Mouse (Mus musculus): ENCODE measurements around the gene 4930432M17Rik. TPM values are rescaled to one million over a fixed set of nuclear protein-coding genes. Genes with fewer than 3 reads are reported as not detected.
A peak's percentile ranks its signal among the peaks of the same experiment; 100 is the strongest.

Gene 4930432M17Rik
- polyA plus RNA-seq, 1 experiment from 2014 or later: not detected

DNA sequence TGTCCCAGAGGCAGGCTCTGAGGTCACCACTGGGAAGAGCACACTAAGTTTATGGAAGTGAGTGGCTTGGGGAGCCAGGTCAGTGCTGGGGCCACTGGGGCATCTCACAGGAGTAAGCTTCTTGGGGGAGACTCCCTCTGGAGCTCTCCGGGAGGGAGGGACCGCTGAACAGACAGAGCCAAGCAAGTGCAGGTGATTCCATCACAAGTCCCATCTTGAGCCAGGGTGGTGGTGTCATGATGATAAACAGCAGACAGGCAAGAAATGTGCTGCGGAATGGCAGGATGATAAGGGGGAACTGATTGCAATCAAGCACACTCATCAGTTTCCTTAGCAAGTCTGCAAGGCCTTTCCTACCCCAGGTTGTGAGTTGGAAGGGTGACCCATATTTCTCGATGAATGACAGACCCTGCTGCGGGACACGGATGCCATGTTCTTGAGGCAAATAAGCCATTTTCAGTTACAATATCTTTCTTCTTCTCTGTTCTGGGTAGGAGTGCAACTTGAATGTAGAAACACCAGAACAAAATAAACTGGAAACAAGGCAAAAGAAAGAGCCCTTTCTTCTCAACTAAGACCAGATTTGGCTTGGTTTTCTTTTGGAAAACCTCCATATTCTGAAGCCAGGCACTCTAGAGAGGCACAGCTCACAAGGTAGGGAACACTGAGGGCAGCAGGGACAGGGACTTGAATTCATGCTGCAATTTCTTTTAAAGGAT, 45.3 kb downstream of the 4930432M17Rik start:
- H3K27ac ChIP-seq (replicated peaks): no peak overlapping the region
- no peak for DNase-seq (ENCODE audit: low spot score)
- peaks cover 7% of the 10 kb centered on the region for H3K27me3 ChIP-seq (replicated peaks; ENCODE audit: low read depth, poor library complexity, severe bottlenecking)
- H3K9me3 ChIP-seq: no peaks in the 10 kb centered on the region
- peaks cover 24% of the 10 kb centered on the region for H3K4me1 ChIP-seq
- no peak overlapping the region for H3K4me3 ChIP-seq
- 88% methylated on average over 6 of the region's 6 CpGs for WGBS
- H3K36me3 ChIP-seq (replicated peaks): no peaks in the 10 kb centered on the region

DNA sequence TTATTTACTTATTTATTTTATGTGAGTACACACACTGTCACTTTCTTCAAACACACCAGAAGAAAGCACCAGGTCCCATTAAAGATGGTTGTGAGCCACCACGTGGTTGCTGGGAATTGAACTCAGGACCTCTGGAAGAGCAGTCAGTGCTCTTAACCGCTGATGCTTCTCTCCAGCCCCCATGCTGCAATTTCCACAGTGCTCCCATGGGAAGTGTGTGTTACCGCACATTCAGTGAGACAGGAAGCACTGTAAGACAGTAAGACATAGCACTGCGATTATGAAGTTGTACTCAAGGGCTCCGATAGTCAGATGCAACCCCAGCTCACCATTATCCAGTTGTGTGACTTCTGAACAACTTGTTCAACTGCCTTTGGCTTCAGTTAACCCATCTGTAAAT, 45.9 kb downstream of the 4930432M17Rik start:
- H3K4me3 ChIP-seq: no peak overlapping the region
- H3K36me3 ChIP-seq (replicated peaks): no peaks in the 10 kb centered on the region
- no peak overlapping the region for H3K27ac ChIP-seq (replicated peaks)
- no peak for DNase-seq (ENCODE audit: low spot score)
- 82% methylated on average over 5 of the region's 5 CpGs for WGBS
- peaks cover 13% of the 10 kb centered on the region for H3K27me3 ChIP-seq (replicated peaks; ENCODE audit: low read depth, poor library complexity, severe bottlenecking)
- no peaks in the 10 kb centered on the region for H3K9me3 ChIP-seq
- peaks cover 28% of the 10 kb centered on the region for H3K4me1 ChIP-seq

DNA sequence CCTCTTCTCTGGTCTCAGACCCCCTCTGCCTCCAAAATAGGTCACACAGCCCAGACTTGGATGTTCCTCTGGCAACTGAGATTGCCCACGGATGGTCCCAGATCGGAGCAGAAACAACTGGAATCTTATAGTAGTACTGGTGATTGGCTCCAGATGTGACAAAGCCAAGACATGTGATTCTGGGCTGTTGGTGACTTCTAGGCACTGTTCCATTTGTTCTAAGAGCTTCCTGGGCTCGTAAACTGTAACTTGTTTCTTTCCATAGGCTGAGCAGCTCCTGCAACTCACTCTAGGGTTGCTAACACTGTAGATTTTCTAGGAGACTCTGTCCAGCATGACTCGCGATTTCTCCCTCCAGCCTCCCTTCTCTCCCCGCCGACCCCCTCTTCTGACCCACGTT, 48.1 kb downstream of the 4930432M17Rik start:
- Histone ChIP-seq H3K4me1 (peaks cover 31% of the 10 kb centered on the region), H3K27ac (replicated peaks) (no peak overlapping the region), H3K36me3 (replicated peaks) (no peaks in the 10 kb centered on the region), H3K9me3 (no peaks in the 10 kb centered on the region), H3K4me3 (no peak overlapping the region), H3K27me3 (replicated peaks; ENCODE audit: low read depth, poor library complexity, severe bottlenecking) (peaks cover 29% of the 10 kb centered on the region)
- 66% methylated on average over 8 of the region's 8 CpGs for WGBS
- DNase-seq (ENCODE audit: low spot score): no peak

DNA sequence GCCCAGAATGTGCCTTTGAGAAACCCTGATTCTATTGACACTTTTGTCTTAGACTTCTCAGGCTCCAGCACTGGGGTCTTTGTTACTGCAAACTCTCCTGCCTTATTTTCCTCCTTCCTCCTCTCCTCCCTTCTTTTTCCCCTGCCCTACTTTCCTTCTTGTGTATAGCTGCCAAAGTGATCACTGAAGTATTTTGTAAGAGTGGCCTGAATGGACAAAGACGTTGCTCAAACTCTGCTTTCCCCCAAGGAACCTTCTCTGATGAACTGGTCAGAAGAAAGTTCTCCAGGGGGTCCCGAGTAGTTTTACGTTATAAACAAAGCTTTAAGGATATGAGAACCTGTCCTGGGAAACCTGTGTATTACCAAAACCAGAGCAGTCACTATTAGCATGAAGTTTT, 49.1 kb downstream of the 4930432M17Rik start:
- Histone ChIP-seq H3K4me3 (no peak overlapping the region), H3K27me3 (replicated peaks; ENCODE audit: low read depth, poor library complexity, severe bottlenecking) (peaks cover 40% of the 10 kb centered on the region), H3K4me1 (peaks cover 38% of the 10 kb centered on the region), H3K36me3 (replicated peaks) (no peaks in the 10 kb centered on the region), H3K27ac (replicated peaks) (no peak overlapping the region), H3K9me3 (no peaks in the 10 kb centered on the region)
- 82% methylated on average over 3 of the region's 3 CpGs for WGBS
- DNase-seq (ENCODE audit: low spot score): no peak

DNA sequence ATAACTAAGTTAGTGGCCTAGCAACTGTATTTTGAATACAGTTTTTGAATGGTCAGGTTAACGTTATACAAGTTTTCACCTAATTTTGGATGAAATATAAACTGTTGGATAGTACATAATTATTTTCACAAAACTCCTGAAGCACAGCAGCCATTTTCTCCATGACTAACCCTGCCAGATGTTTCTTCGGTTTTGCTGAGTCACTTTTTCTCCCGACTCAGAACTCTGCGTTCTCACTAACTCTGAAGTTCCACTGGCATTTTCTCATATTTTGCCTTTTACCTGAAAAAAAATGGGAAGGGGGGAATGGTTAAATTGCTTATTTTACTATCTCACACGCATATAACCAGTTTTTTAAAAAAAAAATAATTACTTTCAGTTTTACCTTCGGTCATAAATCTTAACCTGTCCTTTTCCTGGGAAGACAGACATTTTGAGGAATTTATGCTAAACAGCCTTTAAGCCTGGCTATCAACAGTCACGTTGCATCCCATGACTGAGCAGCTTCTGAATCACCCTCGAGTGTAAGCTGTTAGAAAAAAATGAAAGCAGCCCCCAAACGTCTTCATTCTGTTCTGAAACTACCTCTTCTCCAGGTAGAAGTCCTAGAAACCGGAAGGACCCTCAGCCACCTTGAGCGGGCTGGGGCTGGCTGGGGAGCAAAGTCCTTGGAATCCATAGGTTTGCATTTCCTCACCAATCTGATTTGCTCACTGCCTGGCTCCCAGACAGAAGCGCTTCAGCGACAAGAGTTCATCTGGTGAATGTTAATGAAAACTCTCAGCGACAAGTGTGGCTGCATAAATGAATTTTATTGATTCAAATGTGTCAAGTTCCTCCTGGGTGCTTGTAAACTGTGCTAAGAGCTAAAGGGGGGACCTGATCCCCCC, 50.5 kb downstream of the 4930432M17Rik start:
- WGBS: 61% methylated on average over 14 of the region's 14 CpGs
- no peak for DNase-seq (ENCODE audit: low spot score)
- no peaks in the 10 kb centered on the region for H3K9me3 ChIP-seq
- no peaks in the 10 kb centered on the region for H3K36me3 ChIP-seq (replicated peaks)
- peaks cover 38% of the 10 kb centered on the region for H3K4me1 ChIP-seq
- peaks cover 50% of the 10 kb centered on the region for H3K27me3 ChIP-seq (replicated peaks; ENCODE audit: low read depth, poor library complexity, severe bottlenecking)
- H3K27ac ChIP-seq (replicated peaks): no peak overlapping the region
- H3K4me3 ChIP-seq: no peak overlapping the region

DNA sequence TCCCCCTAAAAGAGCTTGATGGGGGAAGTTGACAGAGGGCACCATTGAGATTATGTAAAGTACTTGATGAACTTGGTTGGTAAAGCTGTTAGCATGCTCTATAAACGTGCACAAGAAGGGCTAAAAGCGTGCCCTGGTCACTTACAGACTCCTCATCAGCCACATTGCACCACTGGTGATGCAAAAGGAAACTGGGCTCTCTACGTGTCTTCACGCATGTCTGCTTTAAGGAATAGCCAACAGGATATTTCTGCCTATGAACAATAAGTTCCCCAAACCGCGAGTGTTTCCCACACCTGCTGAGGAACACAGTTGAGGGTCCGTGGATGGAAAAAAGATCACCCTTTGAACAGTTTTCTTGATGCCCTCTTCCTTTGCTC, 51.1 kb downstream of the 4930432M17Rik start:
- DNase-seq (ENCODE audit: low spot score): no peak
- no peak overlapping the region for H3K4me3 ChIP-seq
- WGBS: 73% methylated on average over 7 of the region's 7 CpGs
- H3K27ac ChIP-seq (replicated peaks): no peak overlapping the region
- H3K9me3 ChIP-seq: no peaks in the 10 kb centered on the region
- peaks cover 50% of the 10 kb centered on the region for H3K27me3 ChIP-seq (replicated peaks; ENCODE audit: low read depth, poor library complexity, severe bottlenecking)
- peaks cover 38% of the 10 kb centered on the region for H3K4me1 ChIP-seq
- H3K36me3 ChIP-seq (replicated peaks): no peaks in the 10 kb centered on the region

DNA sequence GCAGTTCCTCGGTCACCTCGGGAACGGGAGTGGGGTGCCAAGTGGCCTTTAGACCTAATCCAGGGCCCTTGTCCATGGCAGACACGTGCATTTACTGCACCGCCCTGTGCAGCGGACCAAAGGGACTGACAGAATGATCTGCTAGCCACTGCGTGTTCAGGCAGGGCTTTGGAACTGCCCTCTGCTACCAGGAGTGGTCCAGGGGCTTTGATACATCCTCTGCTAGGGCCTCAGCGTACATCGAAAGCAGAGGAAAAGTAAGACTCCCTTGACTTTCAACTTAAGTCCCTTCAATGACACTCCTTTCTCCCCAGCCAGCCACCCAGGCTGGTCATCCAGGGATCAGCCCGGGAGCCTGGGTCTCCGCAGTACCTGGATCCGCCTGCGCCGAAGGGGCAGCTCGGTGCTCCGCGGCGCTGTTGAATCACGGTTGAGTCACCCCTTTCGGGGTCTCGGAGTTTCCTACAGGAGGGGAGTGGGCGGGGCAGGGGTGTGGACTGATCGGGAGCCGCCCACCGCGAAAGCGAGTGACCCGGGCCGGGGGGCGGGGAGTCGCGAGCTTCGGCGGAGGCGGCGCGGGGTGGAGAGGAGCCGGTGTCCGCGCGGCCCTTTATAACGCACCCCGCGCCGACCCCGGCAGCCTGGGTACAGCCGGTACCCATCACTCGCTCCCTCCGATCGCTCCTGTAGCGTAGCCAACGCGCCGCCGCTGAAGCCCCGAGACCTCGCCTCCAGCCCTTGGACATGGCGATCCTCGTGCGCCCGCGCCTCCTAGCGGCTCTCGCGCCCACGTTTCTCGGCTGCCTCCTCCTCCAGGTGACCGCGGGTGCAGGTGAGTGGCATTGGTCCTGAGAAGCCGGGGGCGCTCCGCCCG, 52.6 kb downstream of the 4930432M17Rik start, which contains the start of gene F3:
F3 (plus strand) TSS at position 567 of the 874 bp plus-strand sequence.
- Histone ChIP-seq H3K27ac (replicated peaks) (peak within 1 kb of the TSS; percentile 76), H3K4me1 (peaks cover 37% of the 10 kb centered on the region), H3K4me3 (peak within 1 kb of the TSS; percentile 66), H3K27me3 (replicated peaks; ENCODE audit: low read depth, poor library complexity, severe bottlenecking) (peaks cover 50% of the 10 kb centered on the region), H3K36me3 (replicated peaks) (peaks cover 5% of the 10 kb centered on the region; the same call in 1 of the 2 replicates), H3K9me3 (no peaks in the 10 kb centered on the region)
- under 1% methylated on average over 73 of the region's 73 CpGs for WGBS
- DNase-seq (ENCODE audit: low spot score): peak; percentile 92

DNA sequence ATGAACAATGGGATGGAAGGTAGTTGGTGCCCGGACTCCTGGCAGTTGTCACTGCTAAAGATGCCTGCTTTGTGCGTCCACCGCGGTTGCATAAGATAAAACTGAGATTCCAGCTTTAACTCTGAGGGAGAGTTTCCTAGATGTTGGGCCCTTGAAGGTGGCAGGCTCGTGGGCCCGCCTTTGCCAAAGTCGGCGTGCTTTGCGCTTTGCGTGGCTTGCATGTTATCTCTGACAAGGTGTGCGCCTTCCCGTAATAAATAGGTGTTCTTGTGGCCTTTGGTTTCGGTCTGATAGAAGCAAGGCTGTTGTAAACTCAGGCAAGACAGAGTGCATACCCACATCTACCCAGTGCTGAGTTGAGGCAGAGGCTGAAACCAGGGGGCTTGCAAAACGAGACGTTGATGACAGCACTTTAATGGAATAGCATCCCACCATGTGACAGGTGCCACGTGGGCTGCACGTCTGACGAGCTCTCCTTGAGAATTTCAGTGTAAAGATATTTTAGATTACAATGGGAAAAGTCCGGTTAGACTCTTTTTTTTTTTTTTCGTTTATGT, 53.5 kb downstream of the 4930432M17Rik start:
- H3K4me1 ChIP-seq: peaks cover 29% of the 10 kb centered on the region
- DNase-seq (ENCODE audit: low spot score): peak; percentile 38
- H3K27me3 ChIP-seq (replicated peaks; ENCODE audit: low read depth, poor library complexity, severe bottlenecking): peaks cover 50% of the 10 kb centered on the region
- H3K27ac ChIP-seq (replicated peaks): peak overlapping the region; percentile 76
- 7% methylated on average over 20 of the region's 20 CpGs for WGBS
- peaks cover 5% of the 10 kb centered on the region; the same call in 1 of the 2 replicates for H3K36me3 ChIP-seq (replicated peaks)
- no peaks in the 10 kb centered on the region for H3K9me3 ChIP-seq
- peak overlapping the region; percentile 66 for H3K4me3 ChIP-seq

DNA sequence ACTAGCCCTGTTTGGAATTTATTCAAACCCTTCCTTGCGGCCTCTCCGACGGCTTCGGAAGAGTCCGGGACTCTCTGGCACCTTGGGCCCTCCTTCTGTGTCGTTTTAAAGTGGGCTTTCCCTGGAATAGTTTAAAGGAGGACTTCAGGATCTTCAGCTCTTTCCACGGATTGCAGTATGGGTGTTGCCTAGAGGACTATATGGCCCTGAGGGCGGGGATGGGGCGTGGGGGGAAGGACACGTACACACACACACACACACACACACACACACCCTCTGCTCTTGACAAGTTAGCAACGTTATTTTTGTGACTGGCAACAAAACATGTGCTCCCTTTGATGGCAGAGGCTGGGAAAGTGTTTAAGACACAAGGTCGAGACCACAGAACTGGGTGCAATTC, 54.0 kb downstream of the 4930432M17Rik start:
- no peak for DNase-seq (ENCODE audit: low spot score)
- Histone ChIP-seq H3K4me1 (peaks cover 29% of the 10 kb centered on the region), H3K27me3 (replicated peaks; ENCODE audit: low read depth, poor library complexity, severe bottlenecking) (peaks cover 50% of the 10 kb centered on the region)

DNA sequence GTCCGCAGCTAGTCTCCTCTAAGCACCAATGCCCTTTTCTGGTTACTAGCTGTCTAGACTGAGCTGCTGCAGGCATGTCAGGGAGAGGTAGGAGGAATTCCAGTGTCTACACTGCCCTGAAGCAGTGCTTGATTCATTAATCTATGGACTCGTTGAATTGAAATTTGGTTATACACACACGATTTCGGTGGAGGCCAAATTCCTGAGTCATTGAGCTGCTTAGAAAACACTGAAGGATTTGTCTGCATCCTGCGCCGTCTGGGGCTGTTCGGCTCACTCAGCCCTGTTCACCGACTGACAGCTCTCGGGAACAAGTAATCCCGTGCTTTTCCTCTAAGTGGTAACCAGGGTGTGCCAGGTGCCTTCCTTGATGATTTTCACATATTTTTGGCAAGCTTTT, 55.1 kb downstream of the 4930432M17Rik start:
- Histone ChIP-seq H3K27me3 (replicated peaks; ENCODE audit: low read depth, poor library complexity, severe bottlenecking) (peaks cover 45% of the 10 kb centered on the region), H3K27ac (replicated peaks) (no peak overlapping the region), H3K36me3 (replicated peaks) (peaks cover 15% of the 10 kb centered on the region), H3K4me3 (no peak overlapping the region), H3K4me1 (peaks cover 29% of the 10 kb centered on the region), H3K9me3 (no peaks in the 10 kb centered on the region)
- DNase-seq (ENCODE audit: low spot score): no peak
- WGBS: 88% methylated on average over 10 of the region's 10 CpGs

More for the DNA sequence above, 54.0 kb downstream of the 4930432M17Rik start:
- 37% methylated on average over 12 of the region's 12 CpGs for WGBS
- H3K9me3 ChIP-seq: no peaks in the 10 kb centered on the region
- H3K36me3 ChIP-seq (replicated peaks): peaks cover 9% of the 10 kb centered on the region
- no peak overlapping the region for H3K27ac ChIP-seq (replicated peaks)
- H3K4me3 ChIP-seq: peak overlapping the region; percentile 66

DNA sequence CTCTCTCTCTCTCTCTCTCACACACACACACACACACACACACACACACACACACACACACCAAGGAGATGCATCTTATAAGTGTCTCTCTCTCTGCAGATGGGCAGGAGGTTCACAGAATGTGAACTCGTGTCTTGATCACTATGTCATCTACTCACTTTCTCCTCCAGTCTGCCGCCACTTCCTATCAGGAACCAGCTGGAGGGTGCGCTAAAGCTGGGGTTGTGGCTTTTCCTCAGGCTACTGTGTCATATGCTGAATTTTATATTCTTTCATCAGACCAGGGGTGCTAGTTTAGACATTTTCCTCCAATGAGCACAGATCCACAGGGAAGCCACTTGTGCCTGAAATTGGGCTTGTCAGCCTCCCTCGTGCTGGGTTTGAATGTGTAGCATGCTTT, 59.1 kb downstream of the 4930432M17Rik start:
- WGBS: 87% methylated on average over 4 of the region's 4 CpGs
- Histone ChIP-seq H3K36me3 (replicated peaks) (peaks cover 43% of the 10 kb centered on the region), H3K4me3 (no peak overlapping the region), H3K27ac (replicated peaks) (no peak overlapping the region), H3K9me3 (no peaks in the 10 kb centered on the region), H3K27me3 (replicated peaks; ENCODE audit: low read depth, poor library complexity, severe bottlenecking) (peaks cover 11% of the 10 kb centered on the region), H3K4me1 (peaks cover under 1% of the 10 kb centered on the region; the same call in 1 of the 2 replicates)
- no peak for DNase-seq (ENCODE audit: low spot score)
